Mouse (Mus musculus) spleen, adult 2 months (tissue): ENCODE results near the gene Bcar3. TPM values are rescaled to one million over a fixed set of nuclear protein-coding genes. Genes with fewer than 3 reads are reported as not detected.

Experiments
- DNase-seq, 2 experiments: peaks; one replicate each; pipeline versions ENCODE4 v3.0.0 to v3.0.0-alpha.2; 2012 to 2021; ENCODE audit warnings: low spot score in 2 of 2, low read depth in 1 of 2
- H3K27ac ChIP-seq: fragments of 200-500 bp; 2 replicates; pipeline ENCODE4 v1.5.1; 2012; ENCODE audit warnings: low read length, inconsistent platforms; ENCODE audit not compliant: insufficient read depth
- H3K27me3 ChIP-seq: fragments of 200-500 bp; 2 replicates; pipeline ENCODE4 v1.6.1; 2012; ENCODE audit warnings: mild to moderate bottlenecking, moderate library complexity, low read length, inconsistent platforms; ENCODE audit not compliant: control insufficient read depth, insufficient read depth
- H3K36me3 ChIP-seq: fragments of 200-500 bp; 2 replicates; pipeline ENCODE4 v1.6.1; 2012; ENCODE audit warnings: mild to moderate bottlenecking, low read length, inconsistent platforms; ENCODE audit not compliant: control insufficient read depth, insufficient read depth
- H3K4me1 ChIP-seq: fragments of 200-500 bp; 2 replicates; pipeline ENCODE4 v1.6.1; 2011; ENCODE audit warnings: inconsistent platforms; ENCODE audit not compliant: control insufficient read depth, insufficient read depth, insufficient read length
- H3K4me3 ChIP-seq: fragments of 200-500 bp; 2 replicates; pipeline ENCODE4 v1.5.1; 2011; ENCODE audit warnings: mild to moderate bottlenecking, inconsistent platforms; ENCODE audit not compliant: insufficient read depth, insufficient read length; ENCODE audit errors: extremely low read depth
- CTCF ChIP-seq: fragments of 200-500 bp; IDR thresholded peaks from 2 replicates; pipeline ENCODE4 v1.5.1; 2011; ENCODE audit warnings: mild to moderate bottlenecking, inconsistent platforms; ENCODE audit not compliant: insufficient read depth, insufficient read length, insufficient replicate concordance; ENCODE audit errors: extremely low read depth
- POLR2A ChIP-seq: fragments of 200-500 bp; IDR thresholded peaks from 2 replicates; pipeline ENCODE4 v1.6.1; 2011; ENCODE audit warnings: low read depth, low read length, inconsistent platforms
- WGBS: fragments of 180-500 bp; shearing (Covaris S2); methylation state at CpG from one replicate; pipeline ENCODE4 v1.1.7; 2018; 5-methylcytosine and 5-hydroxymethylcytosine counted together
- polyA plus RNA-seq: library from polyadenylated mRNA; depleted of rRNA; stranded (reverse); fragments of >200 nt; gene quantifications from 2 replicates; pipeline ENCODE4 v1.2.3, GENCODE M21; 2012

Bcar3 gene
- polyA plus RNA-seq, 1 experiment = 54.4 TPM

GRCm38 (mm10) chr3:122393836-122394374, 100.0 kb downstream of the Bcar3 start:
- DNase-seq = peak in 1 of 2 experiments; percentile 48
- Histone ChIP-seq H3K4me1 (peaks cover 27% of the 10 kb centered on the region; the same call in 1 of the 2 replicates), H3K4me3 (no peak overlapping the region), H3K27ac (peak overlapping the region; percentile 86), H3K27me3 (no peaks in the 10 kb centered on the region), H3K36me3 (no peaks in the 10 kb centered on the region)
- WGBS = 47% methylated on average over 12 of the region's 12 CpGs
- no peak; the same call in 1 of the 2 replicates for TF ChIP-seq POLR2A
- TF ChIP-seq CTCF = no peak

- Histone ChIP-seq H3K4me3 (no peak overlapping the region), H3K27me3 (no peaks in the 10 kb centered on the region), H3K27ac (peak overlapping the region; percentile 2; the same call in 1 of the 2 replicates), H3K4me1 (peaks cover 33% of the 10 kb centered on the region), H3K36me3 (no peaks in the 10 kb centered on the region)
- TF ChIP-seq CTCF (no peak), POLR2A (no peak)
- no peak for DNase-seq
- WGBS = 92% methylated on average over 4 of the region's 4 CpGs
Observed at GRCm38 (mm10) chr3:122396957-122397356, 103.0 kb downstream of the Bcar3 start.

GRCm38 (mm10) chr3:122397401-122397800, 103.5 kb downstream of the Bcar3 start:
- Histone ChIP-seq H3K36me3 (no peaks in the 10 kb centered on the region), H3K27ac (peak overlapping the region; percentile 2), H3K4me1 (peaks cover 37% of the 10 kb centered on the region), H3K4me3 (no peak overlapping the region), H3K27me3 (no peaks in the 10 kb centered on the region)
- 32% methylated on average over 7 of the region's 7 CpGs for WGBS
- DNase-seq = no peak
- no peak for TF ChIP-seq CTCF
- no peak for TF ChIP-seq POLR2A

- WGBS = 79% methylated on average over 2 of the region's 2 CpGs
- Histone ChIP-seq H3K36me3 (no peaks in the 10 kb centered on the region), H3K4me3 (no peak overlapping the region), H3K27ac (peak overlapping the region; percentile 73), H3K4me1 (peaks cover 60% of the 10 kb centered on the region), H3K27me3 (no peaks in the 10 kb centered on the region)
- TF ChIP-seq POLR2A (no peak), CTCF (no peak)
- DNase-seq = no peak
Observed at GRCm38 (mm10) chr3:122401011-122401410, 107.1 kb downstream of the Bcar3 start.

DNA sequence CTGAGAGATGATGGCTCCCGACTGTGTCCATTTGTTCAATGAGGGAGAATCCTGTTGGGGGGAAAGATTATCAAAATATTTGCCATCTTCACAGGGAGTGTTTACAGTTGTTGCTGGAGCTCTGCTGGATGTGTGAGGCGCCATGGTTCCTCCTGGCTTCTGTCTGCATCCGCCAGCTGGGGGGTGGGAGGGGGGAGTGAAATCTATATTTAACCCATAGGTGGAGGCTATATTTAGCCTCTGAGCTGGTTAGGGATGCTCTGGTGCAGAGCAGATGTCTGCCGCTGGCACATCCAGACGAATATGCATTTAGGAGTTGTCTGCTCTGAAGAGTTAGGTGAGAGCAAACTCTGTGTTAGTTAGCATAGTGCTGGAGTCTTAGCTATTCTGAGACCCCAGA, 108.2 kb downstream of the Bcar3 start:
- H3K27ac ChIP-seq = peak overlapping the region; percentile 40
- TF ChIP-seq POLR2A (no peak), CTCF (no peak)
- peaks cover 60% of the 10 kb centered on the region for H3K4me1 ChIP-seq
- WGBS = 32% methylated on average over 5 of the region's 5 CpGs
- no peak overlapping the region for H3K4me3 ChIP-seq
- no peaks in the 10 kb centered on the region for H3K27me3 ChIP-seq
- DNase-seq = no peak
- no peaks in the 10 kb centered on the region for H3K36me3 ChIP-seq

DNA sequence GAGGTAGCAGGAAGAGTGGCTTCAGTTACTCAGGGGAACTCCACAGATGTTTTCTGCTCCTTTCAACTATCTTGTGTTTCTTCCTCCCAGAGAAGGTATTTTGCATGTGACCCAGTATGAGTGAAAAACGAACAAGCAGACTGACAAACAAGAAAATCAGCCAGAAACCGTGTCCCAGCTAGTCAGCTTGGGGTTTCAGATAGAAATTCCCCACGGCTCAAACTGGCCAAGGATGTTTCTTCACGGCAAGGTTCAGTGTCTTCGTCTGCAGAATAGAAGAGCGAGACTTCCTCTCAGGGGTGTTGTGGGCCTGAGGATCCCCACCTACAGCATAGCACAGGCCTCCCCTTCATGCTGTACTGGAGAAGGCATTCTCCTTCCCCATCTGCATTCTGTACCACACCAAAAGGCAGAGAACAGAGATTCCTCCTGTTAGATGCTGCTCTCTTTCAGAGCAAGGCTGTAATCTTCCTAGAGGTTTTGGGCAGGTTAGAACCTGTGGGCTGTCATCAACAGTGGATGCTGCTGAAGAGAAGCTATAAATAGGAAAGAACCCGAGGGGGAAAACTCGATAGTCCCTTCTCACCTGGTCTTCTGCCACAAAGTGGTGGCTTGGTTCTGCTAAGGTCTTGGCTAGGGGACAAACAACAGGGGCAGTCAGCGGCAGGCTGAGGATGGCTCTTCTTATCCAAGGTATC, 110.1 kb downstream of the Bcar3 start:
- Histone ChIP-seq H3K36me3 (no peaks in the 10 kb centered on the region), H3K4me3 (no peak overlapping the region), H3K27me3 (no peaks in the 10 kb centered on the region), H3K27ac (peak overlapping the region; percentile 95), H3K4me1 (peaks cover 72% of the 10 kb centered on the region)
- 34% methylated on average over 9 of the region's 9 CpGs for WGBS
- DNase-seq = peak; percentile 63 to 77
- no peak; the same call in 1 of the 2 replicates for TF ChIP-seq POLR2A
- no peak for TF ChIP-seq CTCF

- 53% methylated on average over 8 of the region's 8 CpGs for WGBS
- H3K4me1 ChIP-seq = peaks cover 75% of the 10 kb centered on the region
- no peaks in the 10 kb centered on the region for H3K27me3 ChIP-seq
- TF ChIP-seq POLR2A (no peak), CTCF (no peak)
- no peak overlapping the region for H3K4me3 ChIP-seq
- no peak for DNase-seq
- H3K27ac ChIP-seq = peak overlapping the region; percentile 95
- H3K36me3 ChIP-seq = no peaks in the 10 kb centered on the region
Observed at GRCm38 (mm10) chr3:122405203-122405956, 111.4 kb downstream of the Bcar3 start.
